Mouse (Mus musculus) gastrocnemius, postnatal 4 days (tissue): ENCODE measurements around the gene Dcn. TPM values are rescaled to one million over a fixed set of nuclear protein-coding genes. Genes with fewer than 3 reads are reported as not detected.
A peak's percentile ranks its signal among the peaks of the same experiment; 100 is the strongest.

ENCODE experiments used
- DNase-seq, 2 experiments: peaks; one replicate each; pipeline ENCODE4 v3.0.0; 2021 to 2022; ENCODE audit warnings: low spot score in 2 of 2, mixed read lengths in 2 of 2
- total RNA-seq, 2 experiments: library from RNA; stranded (reverse); gene quantifications; 2 replicates each; pipeline ENCODE4 v1.2.3; 2021

The Dcn gene
- total RNA-seq, 2 experiments from 2014 or later, result 637 to 757 TPM

GRCm38 (mm10) chr10:97538202-97538601 is 58.8 kb downstream of the Dcn start:
- DNase-seq, result no peak

- DNase-seq, result no peak
Observed at GRCm38 (mm10) chr10:97547740-97548139, 68.3 kb downstream of the Dcn start.

GRCm38 (mm10) chr10:97564957-97565856 is 85.8 kb downstream of the Dcn start, which contains the start of gene Lum:
Gene Lum, plus strand, starts transcription at chr10:97565128.
- DNase-seq, result peak in 1 of 2 experiments; percentile 16

- DNase-seq, result no peak
Observed at GRCm38 (mm10) chr10:97567489-97568135, 88.2 kb downstream of the Dcn start.

Other genes starting within 250 kb of the Dcn start
- 100 to 1,000 TPM in 1 of 2 experiments, 10 to 100 TPM in 1; 92.8 to 118 TPM for gene Lum, start 85.5 kb downstream of the Dcn start, total RNA-seq
- 10 to 100 TPM; 39.1 to 70.1 TPM for gene Kera, start 127.3 kb downstream of the Dcn start, total RNA-seq
- gene Epyc, start 164.5 kb downstream of the Dcn start, total RNA-seq, result under 1 TPM; 0.47 to 0.60 TPM
- gene Ccer1, start 213.4 kb downstream of the Dcn start, total RNA-seq, result not detected
- gene C030005K15Rik, start 247.1 kb downstream of the Dcn start, total RNA-seq, result not detected